Mouse (Mus musculus) ES-E14 (cell line): ENCODE results near the gene Tmem109.

ENCODE experiments used
- CHD2 ChIP-seq: IDR thresholded peaks from 2 replicates; pipeline ENCODE4 v1.6.1; 2014; ENCODE audit warnings: mild to moderate bottlenecking, low read depth, low read length, inconsistent platforms
- MAFK ChIP-seq: IDR thresholded peaks from 2 replicates; pipeline ENCODE4 v1.6.1; 2014; ENCODE audit warnings: mild to moderate bottlenecking, low read depth, low read length, inconsistent platforms; ENCODE audit not compliant: insufficient read depth
- ZC3H11A ChIP-seq: IDR thresholded peaks from 2 replicates; pipeline ENCODE4 v1.6.1; 2012; ENCODE audit warnings: low read depth, mild to moderate bottlenecking, inconsistent platforms, low read length, borderline replicate concordance

DNA sequence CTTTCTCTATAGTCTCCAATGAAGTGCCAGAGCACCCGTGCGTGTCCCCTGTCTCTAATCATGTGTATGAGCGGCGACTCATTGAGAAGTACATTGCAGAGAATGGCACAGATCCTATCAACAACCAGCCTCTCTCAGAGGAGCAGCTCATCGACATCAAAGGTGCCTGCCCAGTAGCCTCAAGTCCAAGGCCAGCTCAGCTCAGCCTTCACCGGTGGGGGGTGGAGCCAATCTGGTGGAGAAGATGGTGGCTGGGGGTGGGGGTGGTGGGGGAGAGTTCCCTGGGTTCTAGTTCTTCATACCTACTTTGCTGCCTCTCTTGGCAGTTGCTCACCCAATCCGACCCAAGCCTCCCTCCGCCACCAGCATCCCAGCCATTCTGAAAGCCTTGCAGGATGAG is 15.7 kb upstream of the Tmem109 start:
- no peak for TF ChIP-seq CHD2
- no peak for TF ChIP-seq MAFK
- no peak for TF ChIP-seq ZC3H11A
